Mouse (Mus musculus) thymus, adult 2 months (tissue): ENCODE measurements around the gene Tbc1d2b.

ENCODE experiments used
- CTCF ChIP-seq: fragments of 200-500 bp; IDR thresholded peaks from 2 replicates; pipeline ENCODE4 v1.5.1; 2012; ENCODE audit warnings: mild to moderate bottlenecking, control low read depth, low read length, moderate library complexity, borderline replicate concordance; ENCODE audit not compliant: control insufficient read depth, poor library complexity, insufficient read depth; ENCODE audit errors: extremely low read depth
- POLR2A ChIP-seq: fragments of 200-500 bp; IDR thresholded peaks from 2 replicates; pipeline ENCODE4 v1.6.1; 2012; ENCODE audit warnings: mild to moderate bottlenecking, low read length, control low read depth, moderate library complexity; ENCODE audit not compliant: control insufficient read depth, poor library complexity, insufficient read depth; ENCODE audit errors: extremely low read depth

- TF ChIP-seq CTCF (no peak), POLR2A (no peak)
Measured at GRCm38 (mm10) chr9:90200501-90200900, 70.1 kb downstream of the Tbc1d2b start.
